Mouse (Mus musculus) midbrain, embryonic 11.5 days (tissue): Measurements from ENCODE around the gene 2310022A10Rik. TPM values are rescaled to one million over a fixed set of nuclear protein-coding genes. Genes with fewer than 3 reads are reported as not detected.

Experiments used
- ATAC-seq: fragments of 200-750 bp; cut with Nextera tagmentation; 2 replicates; pipeline ENCODE4 v1.8.0; 2017; ENCODE audit warnings: moderate TSS enrichment, moderate library complexity; ENCODE audit not compliant: low FRiP score
- DNase-seq: peaks from one replicate; pipeline ENCODE4 v3.0.0; 2015; ENCODE audit warnings: low spot score; ENCODE audit errors: missing footprints
- H3K27ac ChIP-seq: fragments of 300-500 bp; sonication (generic); 2 replicates; pipeline ENCODE4 v1.5.1; 2014; ENCODE audit warnings: low read depth, low read length
- H3K27me3 ChIP-seq: fragments of 300-500 bp; sonication (generic); 2 replicates; pipeline ENCODE4 v1.6.1; 2014; ENCODE audit warnings: mild to moderate bottlenecking, low read length, moderate library complexity, mixed read lengths; ENCODE audit not compliant: control insufficient read depth, insufficient read depth
- H3K36me3 ChIP-seq: fragments of 300-500 bp; sonication (generic); 2 replicates; pipeline ENCODE4 v1.6.1; 2014; ENCODE audit warnings: mild to moderate bottlenecking, low read length, moderate library complexity, mixed read lengths; ENCODE audit not compliant: control insufficient read depth, insufficient read depth
- H3K4me1 ChIP-seq: fragments of 300-500 bp; sonication (generic); 2 replicates; pipeline ENCODE4 v1.6.1; 2014; ENCODE audit warnings: low read length; ENCODE audit not compliant: control insufficient read depth, insufficient read depth
- H3K4me2 ChIP-seq: fragments of 300-500 bp; sonication (generic); 2 replicates; pipeline ENCODE4 v1.6.1; 2014; ENCODE audit warnings: mild to moderate bottlenecking, moderate library complexity
- H3K4me3 ChIP-seq: fragments of 300-500 bp; sonication (generic); 2 replicates; pipeline ENCODE4 v1.5.1; 2014; ENCODE audit warnings: low read depth, low read length
- H3K9ac ChIP-seq: fragments of 300-500 bp; sonication (generic); 2 replicates; pipeline ENCODE4 v1.6.1; 2014; ENCODE audit warnings: low read length
- H3K9me3 ChIP-seq: fragments of 300-500 bp; sonication (generic); 2 replicates; pipeline ENCODE4 v1.6.1; 2016; ENCODE audit warnings: low read length; ENCODE audit not compliant: control insufficient read depth
- WGBS: fragments of 180-500 bp; shearing (Covaris S2); extraction: QIAGEN DNeasy Blood & Tissue Kit; methylation state at CpG from one replicate; pipeline ENCODE4 v1.1.7; 2014; 5-methylcytosine and 5-hydroxymethylcytosine counted together
- polyA plus RNA-seq: library from polyadenylated mRNA; unstranded; fragments of >200 nt; fragmentation: Nextera tagmentation; extraction: Ambion mirVana; gene quantifications from 2 replicates; pipeline ENCODE4 v1.2.1, GENCODE M21; 2014

2310022A10Rik gene
- polyA plus RNA-seq, 1 experiment from 2014 or later, result 26.5 TPM

- H3K9me3 ChIP-seq, result no peaks in the 10 kb centered on the region
- no peaks in the 10 kb centered on the region for H3K4me1 ChIP-seq
- DNase-seq (no peak), ATAC-seq (no peak)
- WGBS, result 89% methylated on average over 14 of the region's 14 CpGs
- H3K9ac ChIP-seq, result no peak overlapping the region
- no peak overlapping the region for H3K27ac ChIP-seq
- no peak overlapping the region for H3K4me3 ChIP-seq
- H3K27me3 ChIP-seq, result no peaks in the 10 kb centered on the region
- no peak overlapping the region for H3K4me2 ChIP-seq
- H3K36me3 ChIP-seq, result peaks cover 17% of the 10 kb centered on the region
Measured at GRCm38 (mm10) chr7:27574124-27574880, 21.3 kb downstream of the 2310022A10Rik start.

DNA sequence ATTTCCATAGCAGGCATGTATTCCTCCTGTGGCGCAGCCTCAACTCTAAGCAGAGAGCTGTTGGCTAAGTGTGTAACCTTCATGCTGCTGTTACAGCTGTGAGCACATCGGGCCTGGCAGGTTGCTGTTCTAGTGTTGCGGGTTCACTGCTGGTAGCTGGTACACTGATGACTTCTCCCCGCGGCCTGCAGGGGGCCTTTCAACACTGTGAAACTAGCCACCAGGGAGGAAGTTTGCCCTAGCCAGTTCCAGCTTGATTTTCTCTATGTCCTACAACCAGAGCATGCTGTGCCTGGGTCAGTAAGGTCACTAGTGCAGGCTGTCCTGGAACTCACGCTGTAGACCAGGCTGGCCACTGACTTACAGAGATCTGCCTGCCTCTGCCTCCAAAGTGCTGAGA, 23.9 kb downstream of the 2310022A10Rik start:
- Histone ChIP-seq H3K27me3 (no peaks in the 10 kb centered on the region), H3K36me3 (peaks cover 21% of the 10 kb centered on the region), H3K4me1 (no peaks in the 10 kb centered on the region), H3K9ac (no peak overlapping the region), H3K4me3 (no peak overlapping the region), H3K9me3 (no peaks in the 10 kb centered on the region), H3K4me2 (no peak overlapping the region), H3K27ac (no peak overlapping the region)
- WGBS, result 75% methylated on average over 6 of the region's 6 CpGs
- ATAC-seq (no peak), DNase-seq (peak; percentile 72)

DNA sequence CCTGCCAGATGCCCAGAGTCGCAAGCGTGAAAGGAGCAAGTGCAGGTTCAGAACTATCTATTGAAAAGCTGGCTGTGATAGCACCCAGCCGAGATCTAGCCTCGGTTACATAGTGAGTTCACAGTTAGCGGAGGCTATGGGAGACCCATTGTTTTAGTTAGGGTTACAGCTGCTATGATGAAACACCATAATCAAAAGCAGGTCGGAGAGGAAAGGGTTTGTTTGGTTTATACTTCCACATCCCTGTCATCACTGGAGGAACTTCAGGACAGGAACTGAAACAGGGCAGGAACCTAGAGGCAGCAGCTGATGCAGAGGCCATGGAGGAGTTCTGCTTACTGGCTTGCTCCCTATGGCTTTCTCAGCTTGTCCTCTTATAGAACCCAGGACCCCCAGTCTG, 24.6 kb downstream of the 2310022A10Rik start:
- H3K36me3 ChIP-seq, result peaks cover 15% of the 10 kb centered on the region
- no peaks in the 10 kb centered on the region for H3K4me1 ChIP-seq
- 94% methylated on average over 6 of the region's 6 CpGs for WGBS
- DNase-seq (peak; percentile 69), ATAC-seq (no peak)
- no peak overlapping the region for H3K9ac ChIP-seq
- no peaks in the 10 kb centered on the region for H3K9me3 ChIP-seq
- no peak overlapping the region for H3K4me2 ChIP-seq
- H3K27me3 ChIP-seq, result no peaks in the 10 kb centered on the region
- H3K27ac ChIP-seq, result no peak overlapping the region
- no peak overlapping the region for H3K4me3 ChIP-seq

- ATAC-seq, result no peak
- H3K36me3 ChIP-seq, result peaks cover 15% of the 10 kb centered on the region
- no peak overlapping the region for H3K4me3 ChIP-seq
- H3K27me3 ChIP-seq, result no peaks in the 10 kb centered on the region
- 81% methylated on average over 7 of the region's 7 CpGs for WGBS
- no peak overlapping the region for H3K4me2 ChIP-seq
- DNase-seq, result peak; percentile 33
- no peak overlapping the region for H3K27ac ChIP-seq
- H3K9me3 ChIP-seq, result no peaks in the 10 kb centered on the region
- no peaks in the 10 kb centered on the region for H3K4me1 ChIP-seq
- no peak overlapping the region for H3K9ac ChIP-seq
Measured at GRCm38 (mm10) chr7:27578465-27578864, 25.4 kb downstream of the 2310022A10Rik start.

GRCm38 (mm10) chr7:27580380-27581174, 27.5 kb downstream of the 2310022A10Rik start:
- WGBS, result 90% methylated on average over 14 of the region's 14 CpGs
- Histone ChIP-seq H3K4me1 (no peaks in the 10 kb centered on the region), H3K4me3 (no peak overlapping the region), H3K27ac (no peak overlapping the region), H3K4me2 (no peak overlapping the region), H3K9me3 (no peaks in the 10 kb centered on the region), H3K9ac (no peak overlapping the region), H3K36me3 (peaks cover 13% of the 10 kb centered on the region), H3K27me3 (no peaks in the 10 kb centered on the region)
- DNase-seq (peak; percentile 68), ATAC-seq (no peak)

DNA sequence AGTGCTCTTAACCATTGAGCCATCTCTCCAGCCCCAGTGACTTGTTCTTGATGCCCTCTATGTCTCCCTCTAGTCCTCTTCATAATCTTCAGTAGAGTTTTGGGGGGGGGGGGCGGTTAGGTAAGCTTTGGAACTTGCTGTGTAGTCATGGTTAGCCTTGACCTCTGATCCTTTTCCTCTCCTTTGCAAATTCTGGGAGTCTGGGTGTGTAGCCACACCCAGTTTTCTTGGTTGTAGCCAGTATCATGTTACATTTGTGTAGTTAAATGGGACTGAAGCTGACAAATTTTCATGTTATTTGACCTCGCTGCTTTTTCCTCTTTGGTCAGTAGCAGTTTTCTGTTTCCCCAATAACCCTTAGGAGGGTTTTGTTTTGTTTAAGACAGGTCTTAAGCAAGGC, 33.8 kb downstream of the 2310022A10Rik start:
- Histone ChIP-seq H3K9me3 (no peaks in the 10 kb centered on the region), H3K27me3 (no peaks in the 10 kb centered on the region), H3K4me2 (no peak overlapping the region), H3K27ac (no peak overlapping the region), H3K4me3 (no peak overlapping the region), H3K9ac (no peak overlapping the region), H3K36me3 (no peaks in the 10 kb centered on the region), H3K4me1 (no peaks in the 10 kb centered on the region)
- ATAC-seq (no peak), DNase-seq (peak; percentile 21)
- WGBS, result 70% methylated on average over 2 of the region's 2 CpGs

- WGBS, result 91% methylated on average over 2 of the region's 2 CpGs
Measured at GRCm38 (mm10) chr7:27587741-27588140, 34.7 kb downstream of the 2310022A10Rik start.

DNA sequence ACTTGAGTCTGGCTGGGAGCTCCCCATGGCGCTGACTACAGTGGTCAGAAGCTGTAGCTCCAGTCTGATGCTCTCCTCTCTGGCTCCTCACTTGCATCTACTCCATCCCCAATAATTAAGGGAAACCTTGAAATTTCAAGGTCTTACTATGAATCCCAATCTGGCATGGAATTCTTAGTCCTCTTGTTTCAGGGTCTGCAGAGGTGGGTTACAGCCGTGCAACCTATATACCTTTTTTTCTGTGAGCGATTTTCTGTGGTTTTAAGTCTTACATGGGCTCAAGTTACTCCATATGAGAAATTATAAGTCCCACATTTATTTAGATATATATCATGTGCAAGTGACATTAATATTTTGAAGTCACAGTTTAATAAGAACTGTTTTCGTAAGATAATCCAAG, 37.1 kb downstream of the 2310022A10Rik start:
- WGBS, result 95% methylated on average over 4 of the region's 4 CpGs
- H3K4me3 ChIP-seq, result no peak overlapping the region
- peaks cover 11% of the 10 kb centered on the region for H3K4me1 ChIP-seq
- no peak overlapping the region for H3K4me2 ChIP-seq
- ATAC-seq, result no peak
- H3K9ac ChIP-seq, result no peak overlapping the region
- H3K27ac ChIP-seq, result no peak overlapping the region
- H3K27me3 ChIP-seq, result no peaks in the 10 kb centered on the region
- H3K9me3 ChIP-seq, result no peaks in the 10 kb centered on the region
- peaks cover 2% of the 10 kb centered on the region; the same call in 1 of the 2 replicates for H3K36me3 ChIP-seq
- DNase-seq, result peak; percentile 75

More at GRCm38 (mm10) chr7:27587741-27588140, 34.7 kb downstream of the 2310022A10Rik start:
- Histone ChIP-seq H3K9me3 (no peaks in the 10 kb centered on the region), H3K4me1 (peaks cover 2% of the 10 kb centered on the region; the same call in 1 of the 2 replicates), H3K27ac (no peak overlapping the region), H3K9ac (no peak overlapping the region), H3K27me3 (no peaks in the 10 kb centered on the region), H3K36me3 (no peaks in the 10 kb centered on the region), H3K4me3 (no peak overlapping the region), H3K4me2 (no peak overlapping the region)
- peak; percentile 72 for DNase-seq
- no peak for ATAC-seq
